Mouse (Mus musculus) limb, embryonic 11.5 days (tissue): ENCODE measurements around the gene Gm5800. TPM values are rescaled to one million over a fixed set of nuclear protein-coding genes. Genes with fewer than 3 reads are reported as not detected.

Source experiments
- ATAC-seq: fragments of 200-750 bp; cut with Nextera tagmentation; 2 replicates; pipeline ENCODE4 v1.8.0; 2017; ENCODE audit warnings: low read depth; ENCODE audit not compliant: insufficient number of reproducible peaks, low FRiP score, low TSS enrichment
- DNase-seq: peaks from one replicate; pipeline ENCODE4 v3.0.0-alpha.2; 2015; ENCODE audit warnings: low spot score
- H3K27ac ChIP-seq: fragments of 300-500 bp; sonication (generic); replicated peaks from 2 replicates; pipeline ENCODE4 v1.5.1; 2014; ENCODE audit warnings: low read depth, mild to moderate bottlenecking, low read length
- H3K27me3 ChIP-seq: fragments of 300-500 bp; sonication (generic); 2 replicates; pipeline ENCODE4 v1.6.1; 2014; ENCODE audit warnings: mild to moderate bottlenecking, low read length, mixed read lengths; ENCODE audit not compliant: control insufficient read depth, insufficient read depth
- H3K36me3 ChIP-seq: fragments of 300-500 bp; sonication (generic); 2 replicates; pipeline ENCODE4 v1.6.1; 2014; ENCODE audit warnings: mild to moderate bottlenecking, low read length, moderate library complexity, mixed read lengths; ENCODE audit not compliant: control insufficient read depth, insufficient read depth
- H3K4me1 ChIP-seq: fragments of 300-500 bp; sonication (generic); 2 replicates; pipeline ENCODE4 v1.6.1; 2014; ENCODE audit warnings: low read length, mixed read lengths; ENCODE audit not compliant: control insufficient read depth, insufficient read depth
- H3K4me2 ChIP-seq: fragments of 300-500 bp; sonication (generic); 2 replicates; pipeline ENCODE4 v1.6.1; 2014; ENCODE audit warnings: low read depth, mild to moderate bottlenecking, moderate library complexity; ENCODE audit not compliant: severe bottlenecking
- H3K4me3 ChIP-seq: fragments of 300-500 bp; sonication (generic); 2 replicates; pipeline ENCODE4 v1.5.1; 2014; ENCODE audit warnings: low read depth, low read length
- H3K9ac ChIP-seq: fragments of 300-500 bp; sonication (generic); 2 replicates; pipeline ENCODE4 v1.6.1; 2014; ENCODE audit warnings: mild to moderate bottlenecking, low read length
- H3K9me3 ChIP-seq: fragments of 300-500 bp; sonication (generic); 2 replicates; pipeline ENCODE4 v1.6.1; 2016; ENCODE audit warnings: low read length; ENCODE audit not compliant: control insufficient read depth
- WGBS: fragments of 180-500 bp; shearing (Covaris S2); extraction: QIAGEN DNeasy Blood & Tissue Kit; methylation state at CpG from one replicate; pipeline ENCODE4 v1.1.7; 2014; 5-methylcytosine and 5-hydroxymethylcytosine counted together
- polyA plus RNA-seq: library from polyadenylated mRNA; unstranded; fragments of >200 nt; fragmentation: Nextera tagmentation; extraction: Ambion mirVana; gene quantifications from 2 replicates; pipeline ENCODE4 v1.2.1, GENCODE M21; 2014

Gm5800 gene
- polyA plus RNA-seq, 1 experiment from 2014 or later = not detected

DNA sequence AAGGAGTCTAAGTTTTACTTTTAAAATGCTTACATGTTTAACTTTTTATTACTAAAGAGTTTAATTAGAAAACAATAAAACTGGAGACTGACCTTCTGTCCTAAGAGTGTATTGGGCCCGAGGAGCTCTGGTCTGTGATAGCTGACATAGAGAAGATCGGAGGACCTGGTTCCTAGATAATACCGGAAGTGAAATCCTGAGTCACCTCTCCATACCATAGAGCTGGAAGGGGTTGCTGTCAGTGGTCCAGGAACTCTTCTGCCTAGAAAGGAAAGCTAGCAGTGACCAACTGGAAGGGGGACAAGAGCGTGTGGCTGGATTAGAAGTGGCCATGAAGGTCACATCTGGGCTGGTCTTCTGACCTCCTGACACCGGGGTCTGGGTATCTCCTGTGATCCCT is 39.7 kb downstream of the Gm5800 start:
- WGBS = 91% methylated on average over 5 of the region's 5 CpGs
- no peak overlapping the region for H3K27ac ChIP-seq
- DNase-seq (no peak), ATAC-seq (no peak)
- H3K9ac ChIP-seq = no peak overlapping the region
- H3K27me3 ChIP-seq = no peaks in the 10 kb centered on the region
- H3K4me1 ChIP-seq = no peaks in the 10 kb centered on the region
- H3K4me3 ChIP-seq = no peak overlapping the region
- H3K36me3 ChIP-seq = no peaks in the 10 kb centered on the region
- H3K9me3 ChIP-seq = no peaks in the 10 kb centered on the region
- no peak overlapping the region for H3K4me2 ChIP-seq

Other genes starting within 250 kb of the Gm5800 start
- gene Gm5622, start 164.4 kb downstream of the Gm5800 start, polyA plus RNA-seq = not detected in 2 replicates
- gene Gm17175, start 143.1 kb downstream of the Gm5800 start, polyA plus RNA-seq = not detected in 2 replicates
- not detected in 2 replicates for gene Gm17174, start 125.0 kb downstream of the Gm5800 start, polyA plus RNA-seq
- not detected in 2 replicates for gene Gm17078, start 105.9 kb downstream of the Gm5800 start, polyA plus RNA-seq
- gene Gm4181, start 81.5 kb downstream of the Gm5800 start, polyA plus RNA-seq = not detected in 2 replicates
- gene Gm17079, start 21.7 kb downstream of the Gm5800 start, polyA plus RNA-seq = not detected in 2 replicates
- gene Ang4, start 56.4 kb upstream of the Gm5800 start, polyA plus RNA-seq = not detected in 2 replicates
- not detected in 2 replicates for gene AY358078, start 82.9 kb upstream of the Gm5800 start, polyA plus RNA-seq
- not detected in 2 replicates for gene Ear6, start 136.5 kb upstream of the Gm5800 start, polyA plus RNA-seq
- gene Mettl17, start 167.7 kb upstream of the Gm5800 start, polyA plus RNA-seq = 41.9 and 46.2 TPM in 2 replicates
- gene Slc39a2, start 175.7 kb upstream of the Gm5800 start, polyA plus RNA-seq = 0.13 and 0.15 TPM in 2 replicates
- 11.9 and 12.9 TPM in 2 replicates for gene Ndrg2, start 197.0 kb upstream of the Gm5800 start, polyA plus RNA-seq
- gene Tppp2, start 201.2 kb upstream of the Gm5800 start, polyA plus RNA-seq = not detected in 2 replicates
- gene Rnase13, start 205.6 kb upstream of the Gm5800 start, polyA plus RNA-seq = not detected in 2 replicates